Mouse (Mus musculus): ENCODE data around the gene Tmcc1. TPM values are rescaled to one million over a fixed set of nuclear protein-coding genes. Genes with fewer than 3 reads are reported as not detected.
A peak's percentile ranks its signal among the peaks of the same experiment; 100 is the strongest.
"Not testable (repeated sequence)": the region's sequence is repeated elsewhere in the genome, so short reads cannot be mapped to it uniquely, and the experiment has no call there.

Gene Tmcc1
- 0.58 and 0.97 TPM in 2 replicates for polyA plus RNA-seq (2012; ENCODE audit: insufficient read depth, low replicate concordance)

DNA sequence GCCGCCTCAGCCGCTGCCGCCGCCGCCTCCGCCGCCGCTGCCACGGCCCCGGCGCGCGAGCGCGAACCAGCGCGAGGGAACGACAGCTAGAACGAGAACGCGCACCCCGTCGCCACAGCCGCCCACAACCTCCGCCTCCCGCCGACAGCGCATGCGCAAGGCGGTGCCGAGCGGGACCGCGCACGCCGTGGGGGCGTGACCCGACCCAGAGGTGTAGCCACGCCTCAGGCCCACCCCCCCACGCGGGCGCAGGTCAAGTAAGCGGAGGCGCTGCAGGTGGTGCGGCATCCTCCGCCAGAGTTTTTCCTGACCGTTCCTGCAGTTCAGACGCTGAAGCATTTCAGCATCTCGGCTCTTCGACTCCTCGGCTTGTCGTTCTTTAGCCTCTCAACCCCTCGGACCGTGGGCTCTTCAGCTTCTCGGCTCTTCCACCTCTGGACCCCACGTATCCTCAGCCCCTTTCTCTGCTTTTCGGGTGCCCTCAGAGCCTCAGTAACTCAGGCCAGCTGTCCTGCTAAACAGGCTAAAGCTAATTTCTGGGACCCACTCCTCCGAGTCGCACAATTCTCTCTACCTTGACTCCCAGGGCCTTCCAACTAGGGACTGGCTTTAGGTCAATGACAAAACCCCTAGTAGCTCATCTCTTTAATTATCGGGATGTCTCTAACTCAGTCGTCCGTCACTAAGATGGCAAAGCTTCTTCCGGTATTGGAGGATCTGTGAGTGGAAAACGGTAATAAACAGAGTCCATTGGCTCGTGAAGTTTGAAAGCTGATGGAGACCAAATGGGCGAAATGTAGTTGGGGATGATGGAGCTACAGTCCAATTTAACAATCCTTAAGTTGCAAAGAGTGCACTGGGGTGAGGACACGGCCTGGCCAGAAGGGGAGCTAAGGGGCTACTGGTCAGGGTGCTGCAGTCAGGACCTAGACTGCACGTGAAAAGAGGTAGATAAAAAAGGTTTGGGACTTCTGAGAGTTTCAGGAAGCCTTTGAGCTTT lies at the start of gene Tmcc1:
Tmcc1 (minus strand) TSS at position 93 of the 1,000 bp plus-strand sequence.
- Histone ChIP-seq H3K9me3 (no peaks in the 10 kb centered on the region), H3K4me1 (peaks cover 55% of the 10 kb centered on the region), H3K4me3 (replicated peaks) (peak within 1 kb of the TSS; percentile 95), H3K27me3 (replicated peaks) (no peaks in the 10 kb centered on the region), H3K36me3 (replicated peaks; ENCODE audit: low read length) (no peaks in the 10 kb centered on the region)
- TF ChIP-seq GATA1 (IDR thresholded peaks at IDR 0.05; ENCODE audit: borderline replicate concordance, low read length) (no peak), FLI1 (IDR thresholded peaks at IDR 0.05; ENCODE audit: low read length) (no peak)

DNA sequence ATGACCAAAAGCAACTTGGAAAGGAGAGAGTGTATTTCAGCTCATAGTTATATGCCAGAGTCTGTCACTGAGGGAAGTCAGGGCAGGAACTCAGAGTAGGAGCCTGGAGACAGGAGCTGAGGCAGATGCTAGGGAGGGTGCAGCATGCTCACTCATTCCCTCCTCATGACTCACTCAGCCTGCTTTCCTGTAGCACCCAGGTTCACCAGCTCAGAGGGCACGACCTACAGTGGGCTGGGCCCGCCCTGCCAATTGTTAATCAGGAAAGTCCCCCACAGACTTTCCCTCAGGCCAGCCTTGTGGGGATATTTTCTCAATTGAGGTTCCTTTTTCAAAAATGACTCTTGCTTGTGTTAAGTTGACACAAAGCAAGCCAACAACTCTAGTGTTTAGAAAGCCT lies 47.1 kb upstream of the Tmcc1 start:
- H3K4me3 ChIP-seq (replicated peaks), result no peak overlapping the region
- peaks cover 9% of the 10 kb centered on the region for H3K4me1 ChIP-seq
- no peaks in the 10 kb centered on the region for H3K9me3 ChIP-seq
- no peaks in the 10 kb centered on the region for H3K27me3 ChIP-seq (replicated peaks)
- H3K36me3 ChIP-seq (replicated peaks; ENCODE audit: low read length), result peaks cover 83% of the 10 kb centered on the region
- TF ChIP-seq GATA1 (IDR thresholded peaks at IDR 0.05; ENCODE audit: borderline replicate concordance, low read length) (no peak), FLI1 (IDR thresholded peaks at IDR 0.05; ENCODE audit: low read length) (no peak)

DNA sequence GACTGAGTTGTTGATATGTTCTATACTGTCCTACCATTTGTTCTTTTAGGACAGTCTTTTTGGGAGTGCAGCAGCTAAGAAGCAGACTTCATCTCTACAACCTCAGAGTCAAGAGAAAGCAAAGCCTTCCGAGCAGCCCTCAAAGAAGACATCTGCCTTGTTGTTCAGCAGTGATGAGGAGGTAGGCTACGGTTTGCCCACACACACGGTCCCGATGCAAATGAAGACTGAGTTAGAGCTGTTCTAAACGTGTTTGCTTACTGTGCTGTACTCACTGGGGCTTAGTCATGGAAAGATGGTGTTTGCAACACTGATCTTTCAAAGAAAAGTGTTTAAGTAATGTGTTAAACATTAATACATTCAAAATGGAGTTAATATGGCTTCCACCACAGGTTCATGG lies 44.8 kb upstream of the Tmcc1 start:
- peaks cover 77% of the 10 kb centered on the region for H3K36me3 ChIP-seq (replicated peaks; ENCODE audit: low read length)

DNA sequence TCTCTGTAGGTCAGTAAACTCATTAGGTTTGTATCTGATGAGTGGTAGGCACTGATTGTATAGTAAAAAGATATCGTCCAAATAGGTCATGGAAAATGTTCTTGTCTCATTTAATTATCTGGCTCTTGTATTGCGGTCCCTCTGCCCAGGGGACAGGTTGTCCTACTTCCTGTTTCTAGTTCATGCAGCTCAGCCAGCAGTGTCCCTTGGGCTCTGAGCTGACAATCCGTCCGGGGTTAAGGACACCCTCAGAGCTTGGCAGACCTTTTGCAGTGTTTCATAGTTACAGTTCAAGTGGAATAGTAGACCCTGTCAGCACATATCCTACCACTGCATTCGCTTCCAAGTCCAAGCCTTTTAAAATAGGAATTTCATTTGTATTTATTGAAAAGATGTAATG lies 42.0 kb upstream of the Tmcc1 start:
- Histone ChIP-seq H3K36me3 (replicated peaks; ENCODE audit: low read length) (peaks cover 79% of the 10 kb centered on the region), H3K4me3 (replicated peaks) (no peak overlapping the region), H3K9me3 (no peaks in the 10 kb centered on the region), H3K27me3 (replicated peaks) (no peaks in the 10 kb centered on the region), H3K4me1 (peaks cover 12% of the 10 kb centered on the region)
- TF ChIP-seq GATA1 (IDR thresholded peaks at IDR 0.05; ENCODE audit: borderline replicate concordance, low read length) (no peak), FLI1 (IDR thresholded peaks at IDR 0.05; ENCODE audit: low read length) (no peak)

More for the DNA sequence above, 44.8 kb upstream of the Tmcc1 start:
- no peak overlapping the region for H3K4me3 ChIP-seq (replicated peaks)
- H3K9me3 ChIP-seq, result no peaks in the 10 kb centered on the region
- H3K4me1 ChIP-seq, result peaks cover 13% of the 10 kb centered on the region
- TF ChIP-seq FLI1 (IDR thresholded peaks at IDR 0.05; ENCODE audit: low read length) (no peak), GATA1 (IDR thresholded peaks at IDR 0.05; ENCODE audit: borderline replicate concordance, low read length) (no peak)
- no peaks in the 10 kb centered on the region for H3K27me3 ChIP-seq (replicated peaks)

DNA sequence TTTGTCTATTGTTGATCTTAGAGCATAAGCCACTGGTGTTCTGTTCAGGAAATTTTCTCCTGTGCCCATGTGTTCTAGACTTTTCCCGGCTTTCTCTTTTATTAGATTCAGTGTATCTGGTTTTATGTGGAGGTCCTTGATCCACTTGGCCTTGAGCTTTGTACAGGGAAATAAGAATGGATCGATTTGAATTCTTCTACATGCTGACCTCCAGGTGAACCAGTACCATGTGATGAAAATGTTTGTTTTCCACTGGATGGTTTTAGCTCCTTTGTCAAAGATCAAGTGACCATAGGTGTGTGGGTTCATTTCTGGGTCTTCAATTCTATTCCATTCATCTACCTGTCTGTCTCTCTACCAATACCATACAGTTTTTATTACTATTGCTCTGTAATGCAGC lies 41.5 kb upstream of the Tmcc1 start:
- peaks cover 79% of the 10 kb centered on the region for H3K36me3 ChIP-seq (replicated peaks; ENCODE audit: low read length)
- H3K4me3 ChIP-seq (replicated peaks); H3K9me3 ChIP-seq; H3K27me3 ChIP-seq (replicated peaks): not testable (repeated sequence)
- H3K4me1 ChIP-seq, result peaks cover 10% of the 10 kb centered on the region

DNA sequence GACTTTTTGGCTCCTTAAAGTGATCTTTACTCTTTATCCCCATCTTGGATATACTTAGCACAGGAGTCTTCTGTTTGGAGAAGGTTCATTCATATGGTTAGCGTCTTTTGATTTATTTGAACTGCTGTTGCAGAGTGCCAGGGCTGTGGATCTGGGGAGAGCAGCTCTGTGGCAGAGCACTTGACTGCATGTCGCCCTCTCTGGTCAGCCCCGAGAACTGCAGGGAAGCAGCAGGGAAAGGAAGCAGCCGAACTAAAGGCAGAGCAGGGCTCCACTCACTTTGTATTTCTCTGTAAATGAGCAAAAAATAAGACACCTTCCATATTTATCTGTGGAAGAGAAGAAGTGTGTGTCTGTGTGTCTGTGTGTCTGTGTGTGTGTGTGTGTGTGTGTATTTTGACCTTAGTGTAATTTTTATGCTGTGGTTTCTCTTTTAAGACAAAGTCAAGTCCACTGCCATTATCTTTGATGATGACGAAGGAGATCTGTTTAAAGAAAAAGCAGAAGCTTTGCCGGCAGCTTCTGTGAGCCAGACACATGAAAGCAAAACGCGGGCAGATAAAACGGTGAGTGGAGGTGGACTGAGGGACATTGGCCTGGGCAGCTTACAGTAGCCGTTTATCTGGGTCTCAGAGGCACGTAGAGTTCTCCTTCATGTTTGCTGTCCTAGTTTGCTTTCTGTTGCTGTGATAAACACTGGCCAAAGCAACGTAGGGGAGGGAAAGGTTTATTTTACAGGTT lies 35.7 kb upstream of the Tmcc1 start:
- TF ChIP-seq FLI1 (IDR thresholded peaks at IDR 0.05; ENCODE audit: low read length), result no peak
- no peak for TF ChIP-seq GATA1 (IDR thresholded peaks at IDR 0.05; ENCODE audit: borderline replicate concordance, low read length)
- H3K27me3 ChIP-seq (replicated peaks), result no peaks in the 10 kb centered on the region
- H3K36me3 ChIP-seq (replicated peaks; ENCODE audit: low read length), result peaks cover 94% of the 10 kb centered on the region
- no peaks in the 10 kb centered on the region for H3K9me3 ChIP-seq
- no peak overlapping the region for H3K4me3 ChIP-seq (replicated peaks)
- peaks cover 10% of the 10 kb centered on the region; the same call in 1 of the 2 replicates for H3K4me1 ChIP-seq

DNA sequence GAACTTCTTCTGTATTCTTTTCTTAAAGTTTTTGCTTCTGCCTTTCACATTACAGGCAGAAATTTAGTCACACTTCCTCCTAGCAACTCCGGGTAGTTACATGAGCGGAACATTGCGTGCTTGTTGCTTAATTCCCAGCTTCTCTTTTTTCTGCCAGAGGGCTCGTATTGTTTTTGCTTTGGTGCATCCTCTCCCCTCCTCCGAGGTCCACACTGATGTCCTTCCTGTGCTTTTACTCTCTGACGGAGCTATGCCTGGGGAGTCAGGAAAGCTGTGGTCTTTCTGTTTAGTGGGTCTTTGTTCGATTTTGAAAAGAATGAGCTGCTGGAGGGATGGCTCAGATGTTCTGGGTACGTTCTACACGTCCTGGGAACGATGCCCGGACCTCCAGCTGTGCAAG lies 34.5 kb upstream of the Tmcc1 start:
- Histone ChIP-seq H3K4me3 (replicated peaks) (no peak overlapping the region), H3K4me1 (peaks cover 10% of the 10 kb centered on the region; the same call in 1 of the 2 replicates), H3K9me3 (no peaks in the 10 kb centered on the region), H3K36me3 (replicated peaks; ENCODE audit: low read length) (peaks cover 94% of the 10 kb centered on the region), H3K27me3 (replicated peaks) (no peaks in the 10 kb centered on the region)
- TF ChIP-seq GATA1 (IDR thresholded peaks at IDR 0.05; ENCODE audit: borderline replicate concordance, low read length) (no peak), FLI1 (IDR thresholded peaks at IDR 0.05; ENCODE audit: low read length) (no peak)

DNA sequence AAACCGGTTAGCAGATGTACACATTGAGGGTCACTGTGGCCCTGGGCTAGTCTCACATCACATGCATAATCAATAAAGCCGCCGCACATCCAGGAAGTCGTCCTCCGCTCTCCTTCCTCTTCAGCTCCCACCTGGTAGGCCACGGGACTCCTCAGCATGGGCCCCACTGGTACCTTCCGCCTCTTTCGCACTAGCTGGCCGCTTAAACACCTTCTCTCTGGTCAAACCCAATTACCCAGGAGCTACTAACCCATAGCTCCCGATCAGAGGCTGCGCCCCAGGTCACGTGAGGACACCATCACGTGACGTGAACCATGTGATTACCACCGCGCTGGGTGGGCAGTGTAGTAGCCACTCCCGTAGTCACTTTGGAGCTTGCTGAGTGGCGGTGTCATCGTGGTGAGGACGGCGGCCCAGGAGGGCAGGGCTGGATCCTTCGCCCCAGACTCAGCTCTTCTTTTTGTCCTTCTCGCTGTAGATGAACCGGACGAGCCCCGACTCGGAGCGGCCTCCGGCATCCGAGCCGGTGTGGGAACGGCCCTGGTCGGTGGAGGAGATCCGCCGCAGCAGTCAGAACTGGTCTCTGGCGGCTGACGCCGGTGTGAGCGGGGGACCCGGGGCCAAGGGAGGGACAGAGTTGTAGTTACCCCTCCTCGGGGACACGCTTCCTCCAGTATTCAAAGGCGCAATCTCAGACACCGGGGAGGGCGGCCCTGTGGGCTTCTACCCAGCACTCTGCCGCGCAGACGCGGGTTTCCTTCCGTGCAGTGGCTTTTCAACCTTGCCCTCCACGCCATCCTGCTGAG lies 14.6 kb upstream of the Tmcc1 start, which contains the start of gene Washc2:
Washc2 (plus strand) TSS at position 310 of the 806 bp plus-strand sequence.
- TF ChIP-seq FLI1 (IDR thresholded peaks at IDR 0.05; ENCODE audit: low read length) (no peak), GATA1 (IDR thresholded peaks at IDR 0.05; ENCODE audit: borderline replicate concordance, low read length) (no peak)
- H3K36me3 ChIP-seq (replicated peaks; ENCODE audit: low read length), result peaks cover 33% of the 10 kb centered on the region
- no peaks in the 10 kb centered on the region for H3K27me3 ChIP-seq (replicated peaks)
- H3K4me3 ChIP-seq (replicated peaks), result peak within 1 kb of the TSS; percentile 99
- H3K4me1 ChIP-seq, result peaks cover 17% of the 10 kb centered on the region
- no peaks in the 10 kb centered on the region for H3K9me3 ChIP-seq

DNA sequence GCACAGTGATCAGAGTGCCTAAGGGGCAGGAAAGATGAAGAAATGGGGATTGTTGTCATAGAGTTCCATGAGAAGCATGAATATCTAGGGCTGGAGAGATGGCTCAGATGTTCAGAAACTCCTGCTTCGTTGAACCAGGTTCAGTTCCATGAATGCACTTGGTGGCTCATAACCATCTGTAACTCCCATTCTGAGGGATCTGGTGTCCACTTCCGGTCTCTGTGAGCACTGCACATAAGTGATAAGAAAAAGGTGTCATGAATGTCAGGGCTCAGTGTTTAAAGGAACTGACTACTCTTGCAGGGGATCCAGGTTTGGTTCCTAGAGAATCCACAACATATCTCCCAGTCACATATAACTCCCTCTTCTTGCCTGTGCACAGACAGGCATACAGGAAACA lies 6.4 kb upstream of the Tmcc1 start:
- Histone ChIP-seq H3K36me3 (replicated peaks; ENCODE audit: low read length) (no peaks in the 10 kb centered on the region), H3K4me3 (replicated peaks) (no peak overlapping the region), H3K9me3 (no peaks in the 10 kb centered on the region), H3K4me1 (peaks cover 39% of the 10 kb centered on the region), H3K27me3 (replicated peaks) (no peaks in the 10 kb centered on the region)
- no peak for TF ChIP-seq GATA1 (IDR thresholded peaks at IDR 0.05; ENCODE audit: borderline replicate concordance, low read length)
- no peak for TF ChIP-seq FLI1 (IDR thresholded peaks at IDR 0.05; ENCODE audit: low read length)
